Mouse (Mus musculus): Measurements from ENCODE around the gene Ndufaf2.

- TF ChIP-seq CTCF (IDR thresholded peaks at IDR 0.05; ENCODE audit: low read depth) (no peak), EP300 (IDR thresholded peaks at IDR 0.05; ENCODE audit: low read depth) (no peak)
These were observed 197.9 kb downstream of the Ndufaf2 start for GRCm38 (mm10) chr13:107960549-107960948.
